Mouse (Mus musculus): ENCODE data around the gene Bmp3.

GRCm38 (mm10) chr5:98812380-98812779 is 41.8 kb upstream of the Bmp3 start:
- TF ChIP-seq CTCF (IDR thresholded peaks at IDR 0.05; ENCODE audit: control insufficient read depth, insufficient read depth, insufficient read length) (no peak), USF1 (IDR thresholded peaks at IDR 0.05; ENCODE audit: low read depth) (no peak), MYOG (IDR thresholded peaks at IDR 0.05; ENCODE audit: control insufficient read depth, extremely low read depth, insufficient read length) (no peak), MAX (IDR thresholded peaks at IDR 0.05) (no peak)

Data from C2C12 (cell line).